Mouse (Mus musculus): ENCODE measurements around the gene Rtn3. TPM values are rescaled to one million over a fixed set of nuclear protein-coding genes. Genes with fewer than 3 reads are reported as not detected.

The Rtn3 gene
- polyA plus RNA-seq, 1 experiment from 2014 or later = 371 TPM

DNA sequence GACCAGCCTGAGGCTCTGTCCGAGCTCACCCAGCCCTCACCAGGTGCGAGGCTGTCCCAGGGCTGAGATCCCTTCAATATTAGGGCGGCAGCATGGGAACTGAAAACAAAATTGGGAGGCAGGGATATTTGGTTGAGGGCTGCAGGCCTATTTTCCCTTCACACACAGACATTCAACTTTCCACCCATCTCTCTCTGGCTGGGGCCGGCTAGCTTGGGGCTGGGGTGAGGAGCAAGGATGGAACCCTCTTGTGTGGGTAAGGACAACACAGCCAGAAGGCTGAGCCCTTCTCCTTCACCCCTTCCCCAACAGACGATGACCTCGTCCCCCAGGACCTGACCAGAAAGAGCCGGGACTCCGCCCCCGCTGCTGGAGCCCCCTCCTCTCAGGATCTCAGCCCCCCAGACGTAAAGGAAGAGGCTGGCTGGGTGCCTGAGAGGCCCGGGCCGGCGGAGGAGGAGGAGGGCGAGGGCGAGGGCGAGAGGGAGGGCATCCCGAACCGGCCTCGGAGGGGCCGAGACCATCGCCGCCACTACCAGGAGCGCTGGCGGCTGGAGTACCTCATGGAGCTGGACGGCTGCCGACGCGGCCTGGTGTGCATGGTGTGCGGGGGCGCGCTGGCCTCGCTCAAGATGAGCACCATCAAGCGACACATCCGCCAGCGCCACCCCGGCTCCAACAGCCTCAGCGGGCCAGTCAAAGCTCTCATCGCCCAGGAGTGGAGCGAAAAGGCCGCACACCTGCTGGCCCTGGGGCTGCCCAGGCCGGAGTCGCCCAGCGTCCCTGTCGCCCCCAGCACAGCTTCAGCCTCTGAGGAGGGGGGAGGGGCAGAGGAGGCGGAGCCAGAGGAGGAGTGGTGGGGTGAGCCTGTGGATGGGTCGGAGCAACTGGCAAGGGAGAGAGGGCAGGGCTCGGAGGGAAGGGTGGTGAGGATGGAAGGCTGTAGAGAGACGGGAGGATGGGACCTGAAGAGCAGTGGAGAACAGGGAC is 61.2 kb downstream of the Rtn3 start:
- peak overlapping the region; percentile 61 for H3K27ac ChIP-seq (ENCODE audit: low read depth, low read length)
- peak overlapping the region; percentile 14 for H3K4me3 ChIP-seq (ENCODE audit: low read depth, low read length)
- no peaks in the 10 kb centered on the region for H3K27me3 ChIP-seq (ENCODE audit: control insufficient read depth, insufficient read depth, low read length)
- H3K36me3 ChIP-seq (ENCODE audit: control insufficient read depth, insufficient read depth, low read length) = peaks cover 20% of the 10 kb centered on the region
- WGBS = 6% methylated on average over 43 of the region's 48 CpGs
- H3K9ac ChIP-seq (ENCODE audit: low read length) = peak overlapping the region; percentile 62
- peaks cover 53% of the 10 kb centered on the region for H3K4me1 ChIP-seq (ENCODE audit: control insufficient read depth, insufficient read depth, low read length)
- ATAC-seq (ENCODE audit: low FRiP score) (peak; percentile 63), DNase-seq (ENCODE audit: low spot score, missing footprints) (peak; percentile 98)
- H3K4me2 ChIP-seq = peak overlapping the region; percentile 75
- no peaks in the 10 kb centered on the region for H3K9me3 ChIP-seq (ENCODE audit: control insufficient read depth, low read length)

DNA sequence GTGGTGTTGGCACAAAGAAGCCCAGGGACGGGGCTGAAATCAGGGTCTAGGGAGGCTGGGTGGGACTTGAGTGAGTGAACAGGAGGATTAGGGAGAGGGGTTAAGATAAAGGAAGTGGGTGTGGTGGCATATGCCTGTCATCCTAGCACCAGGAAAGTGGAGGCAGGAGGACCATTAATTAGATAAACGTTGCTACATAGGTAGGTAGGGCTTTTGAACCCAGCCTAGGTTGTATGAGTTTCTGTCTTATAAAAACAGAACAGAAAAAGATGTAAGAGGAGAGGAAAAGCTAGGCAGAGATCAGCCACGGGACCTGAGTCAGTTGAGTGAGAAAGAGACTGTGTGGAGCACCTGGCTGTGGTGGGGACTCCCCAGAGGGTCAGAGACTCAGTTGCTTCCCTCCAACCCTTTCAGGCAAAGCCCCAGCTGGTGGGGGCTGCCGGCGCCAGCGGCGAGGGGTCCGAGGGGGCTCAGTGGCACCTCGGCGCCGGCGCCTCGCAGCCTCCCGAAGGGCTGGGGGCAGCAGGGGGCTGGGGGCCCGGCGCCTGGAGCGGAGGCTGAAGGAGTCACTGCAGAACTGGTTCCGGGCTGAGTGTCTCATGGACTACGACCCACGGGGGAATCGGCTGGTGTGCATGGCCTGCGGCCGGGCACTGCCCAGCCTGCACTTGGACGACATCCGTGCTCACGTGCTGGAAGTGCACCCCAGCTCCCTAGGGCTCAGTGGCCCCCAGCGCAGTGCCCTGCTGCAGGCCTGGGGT is 62.1 kb downstream of the Rtn3 start:
- 37% methylated on average over 24 of the region's 27 CpGs for WGBS
- Histone ChIP-seq H3K27ac (ENCODE audit: low read depth, low read length) (peak overlapping the region; percentile 61; the same call in 1 of the 2 replicates), H3K4me3 (ENCODE audit: low read depth, low read length) (peak overlapping the region; percentile 14), H3K27me3 (ENCODE audit: control insufficient read depth, insufficient read depth, low read length) (no peaks in the 10 kb centered on the region), H3K36me3 (ENCODE audit: control insufficient read depth, insufficient read depth, low read length) (peaks cover 16% of the 10 kb centered on the region), H3K9ac (ENCODE audit: low read length) (peak overlapping the region; percentile 100), H3K4me2 (peak overlapping the region; percentile 75), H3K9me3 (ENCODE audit: control insufficient read depth, low read length) (no peaks in the 10 kb centered on the region), H3K4me1 (ENCODE audit: control insufficient read depth, insufficient read depth, low read length) (peaks cover 57% of the 10 kb centered on the region)
- DNase-seq (ENCODE audit: low spot score, missing footprints) (peak; percentile 93), ATAC-seq (ENCODE audit: low FRiP score) (no peak)

DNA sequence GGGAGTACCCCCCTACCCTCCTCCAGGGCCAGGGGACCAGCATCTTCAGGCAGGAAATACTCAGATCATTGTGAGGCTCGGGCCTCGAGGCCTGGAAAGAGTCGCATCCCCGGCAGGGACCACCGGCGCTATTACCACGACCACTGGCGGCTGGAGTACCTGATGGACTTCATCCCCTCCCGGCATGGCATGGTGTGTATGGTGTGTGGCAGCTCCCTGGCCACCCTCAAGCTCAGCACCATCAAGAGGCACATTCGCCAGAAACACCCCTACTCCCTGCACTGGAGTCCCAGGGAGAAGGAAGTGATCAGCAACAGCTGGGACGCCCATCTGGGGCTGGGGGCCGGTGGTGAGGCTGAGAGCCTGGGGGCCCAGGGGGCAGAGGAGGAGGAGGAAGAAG is 63.0 kb downstream of the Rtn3 start:
- WGBS = 68% methylated on average over 12 of the region's 12 CpGs
- Histone ChIP-seq H3K9me3 (ENCODE audit: control insufficient read depth, low read length) (no peaks in the 10 kb centered on the region), H3K4me3 (ENCODE audit: low read depth, low read length) (peak overlapping the region; percentile 98), H3K4me2 (peak overlapping the region; percentile 75), H3K4me1 (ENCODE audit: control insufficient read depth, insufficient read depth, low read length) (peaks cover 59% of the 10 kb centered on the region), H3K27me3 (ENCODE audit: control insufficient read depth, insufficient read depth, low read length) (no peaks in the 10 kb centered on the region), H3K27ac (ENCODE audit: low read depth, low read length) (peak overlapping the region; percentile 25; the same call in 1 of the 2 replicates), H3K36me3 (ENCODE audit: control insufficient read depth, insufficient read depth, low read length) (peaks cover 16% of the 10 kb centered on the region), H3K9ac (ENCODE audit: low read length) (peak overlapping the region; percentile 100)
- ATAC-seq (ENCODE audit: low FRiP score) (no peak), DNase-seq (ENCODE audit: low spot score, missing footprints) (peak; percentile 86)

DNA sequence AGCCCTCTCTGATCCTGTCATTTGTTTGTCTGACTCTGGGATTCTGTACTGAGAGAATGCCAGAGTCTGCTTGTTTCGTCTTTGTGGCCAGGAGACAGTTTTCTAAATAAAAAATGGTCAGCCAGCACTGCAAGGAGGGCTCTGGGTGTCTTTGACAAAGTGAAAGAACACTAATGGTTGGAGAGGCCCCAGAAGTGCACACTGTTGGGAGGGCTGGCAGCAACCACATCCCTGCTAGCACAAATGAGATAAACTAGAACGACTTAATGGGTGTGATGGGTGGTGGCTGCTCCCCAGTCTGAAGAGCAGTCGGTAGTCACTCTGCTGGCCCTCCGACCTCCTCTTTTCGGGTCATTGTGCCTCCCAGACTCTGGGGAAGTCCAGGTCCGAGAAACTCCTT is 63.9 kb downstream of the Rtn3 start:
- H3K27me3 ChIP-seq (ENCODE audit: control insufficient read depth, insufficient read depth, low read length) = no peaks in the 10 kb centered on the region
- DNase-seq (ENCODE audit: low spot score, missing footprints) (peak; percentile 89), ATAC-seq (ENCODE audit: low FRiP score) (no peak)
- peak overlapping the region; percentile 75 for H3K4me2 ChIP-seq
- H3K4me1 ChIP-seq (ENCODE audit: control insufficient read depth, insufficient read depth, low read length) = peaks cover 59% of the 10 kb centered on the region
- WGBS = 39% methylated on average over 6 of the region's 6 CpGs
- peak overlapping the region; percentile 98 for H3K4me3 ChIP-seq (ENCODE audit: low read depth, low read length)
- peak overlapping the region; percentile 100 for H3K9ac ChIP-seq (ENCODE audit: low read length)
- no peaks in the 10 kb centered on the region for H3K9me3 ChIP-seq (ENCODE audit: control insufficient read depth, low read length)
- peaks cover 16% of the 10 kb centered on the region for H3K36me3 ChIP-seq (ENCODE audit: control insufficient read depth, insufficient read depth, low read length)
- no peak overlapping the region for H3K27ac ChIP-seq (ENCODE audit: low read depth, low read length)

GRCm38 (mm10) chr19:7417911-7418849 is 64.9 kb downstream of the Rtn3 start:
- Histone ChIP-seq H3K4me1 (ENCODE audit: control insufficient read depth, insufficient read depth, low read length) (peaks cover 52% of the 10 kb centered on the region), H3K27ac (ENCODE audit: low read depth, low read length) (peak overlapping the region; percentile 93), H3K27me3 (ENCODE audit: control insufficient read depth, insufficient read depth, low read length) (no peaks in the 10 kb centered on the region)

GRCm38 (mm10) chr19:7416834-7417735 is 66.0 kb downstream of the Rtn3 start, which contains the start of gene 2700081O15Rik:
Gene 2700081O15Rik (plus strand): TSS chr19:7417625.
- WGBS = under 1% methylated on average over 90 of the region's 107 CpGs
- Histone ChIP-seq H3K9me3 (ENCODE audit: control insufficient read depth, low read length) (no peaks in the 10 kb centered on the region), H3K27me3 (ENCODE audit: control insufficient read depth, insufficient read depth, low read length) (no peaks in the 10 kb centered on the region), H3K4me3 (ENCODE audit: low read depth, low read length) (peak within 1 kb of the TSS; percentile 98), H3K4me2 (peak within 1 kb of the TSS; percentile 91), H3K27ac (ENCODE audit: low read depth, low read length) (peak within 1 kb of the TSS; percentile 93), H3K9ac (ENCODE audit: low read length) (peak within 1 kb of the TSS; percentile 100), H3K36me3 (ENCODE audit: control insufficient read depth, insufficient read depth, low read length) (peaks cover 9% of the 10 kb centered on the region), H3K4me1 (ENCODE audit: control insufficient read depth, insufficient read depth, low read length) (peaks cover 41% of the 10 kb centered on the region)
- DNase-seq (ENCODE audit: low spot score, missing footprints) (peak; percentile 98), ATAC-seq (ENCODE audit: low FRiP score) (peak; percentile 72)

More at GRCm38 (mm10) chr19:7417911-7418849, 64.9 kb downstream of the Rtn3 start:
- H3K4me3 ChIP-seq (ENCODE audit: low read depth, low read length) = peak overlapping the region; percentile 98
- H3K36me3 ChIP-seq (ENCODE audit: control insufficient read depth, insufficient read depth, low read length) = peaks cover 12% of the 10 kb centered on the region
- WGBS = under 1% methylated on average over 50 of the region's 59 CpGs
- ATAC-seq (ENCODE audit: low FRiP score) = peak; percentile 71
- H3K4me2 ChIP-seq = peak overlapping the region; percentile 75
- DNase-seq (ENCODE audit: low spot score, missing footprints) = peak; percentile 99
- no peaks in the 10 kb centered on the region for H3K9me3 ChIP-seq (ENCODE audit: control insufficient read depth, low read length)
- H3K9ac ChIP-seq (ENCODE audit: low read length) = peak overlapping the region; percentile 100

DNA sequence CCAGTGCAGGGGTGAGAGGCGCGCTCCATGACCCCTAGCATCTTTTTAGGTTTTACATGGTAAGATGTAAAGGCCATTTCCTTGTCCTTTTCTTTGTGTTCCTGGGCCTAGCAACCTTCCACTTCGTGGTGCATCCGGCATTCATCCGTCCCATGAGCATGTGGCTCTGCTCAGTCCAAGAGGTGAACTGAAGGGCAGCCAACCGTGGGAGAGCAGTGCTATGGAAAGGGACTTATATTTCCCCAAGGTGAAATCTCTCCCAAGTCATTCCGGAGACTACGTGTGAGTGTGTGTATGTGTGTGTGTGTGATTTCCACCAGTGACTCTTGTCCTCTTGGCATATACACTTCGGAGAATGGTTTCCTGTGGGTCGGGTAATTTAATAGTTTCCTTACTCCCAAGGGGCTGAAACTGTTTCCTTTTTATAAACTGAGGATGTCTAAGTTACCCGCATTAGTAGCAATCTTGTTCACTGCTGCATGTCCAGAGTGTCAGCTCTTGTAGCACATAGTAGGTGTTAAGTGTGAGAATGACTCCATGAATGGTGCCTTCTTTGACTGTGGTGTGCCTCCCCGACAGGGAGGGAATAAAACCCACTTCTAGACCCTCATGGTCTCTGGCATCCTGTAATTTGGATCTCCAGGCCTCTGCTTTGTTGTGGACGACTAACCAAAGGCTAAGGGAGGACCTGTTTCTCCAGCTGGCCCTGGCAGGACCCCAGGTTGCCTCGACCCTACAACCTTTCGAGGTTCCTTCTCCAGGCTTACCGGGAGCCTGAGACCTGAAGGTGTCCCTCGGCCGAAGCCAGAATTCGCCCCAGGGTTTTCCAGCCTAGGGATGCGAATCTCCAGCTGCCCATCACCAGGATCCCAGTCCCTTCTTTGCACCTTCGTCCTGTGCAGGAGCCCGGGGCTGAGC is 66.9 kb downstream of the Rtn3 start:
- H3K9me3 ChIP-seq (ENCODE audit: control insufficient read depth, low read length) = no peaks in the 10 kb centered on the region
- H3K4me3 ChIP-seq (ENCODE audit: low read depth, low read length) = peak overlapping the region; percentile 98
- ATAC-seq (ENCODE audit: low FRiP score) = no peak
- no peak for DNase-seq (ENCODE audit: low spot score, missing footprints)
- H3K4me1 ChIP-seq (ENCODE audit: control insufficient read depth, insufficient read depth, low read length) = peaks cover 32% of the 10 kb centered on the region
- H3K4me2 ChIP-seq = peak overlapping the region; percentile 91
- H3K36me3 ChIP-seq (ENCODE audit: control insufficient read depth, insufficient read depth, low read length) = peaks cover 6% of the 10 kb centered on the region
- H3K9ac ChIP-seq (ENCODE audit: low read length) = peak overlapping the region; percentile 100
- WGBS = 30% methylated on average over 22 of the region's 22 CpGs
- H3K27ac ChIP-seq (ENCODE audit: low read depth, low read length) = peak overlapping the region; percentile 93
- H3K27me3 ChIP-seq (ENCODE audit: control insufficient read depth, insufficient read depth, low read length) = no peaks in the 10 kb centered on the region
